Mouse (Mus musculus): Measurements from ENCODE around the gene Srgap3.
"Not testable (repeated sequence)": the region's sequence is repeated elsewhere in the genome, so short reads cannot be mapped to it uniquely, and the experiment has no call there.

Srgap3 gene

GRCm38 (mm10) chr6:112752007-112752406 lies 195.1 kb downstream of the Srgap3 start:
- DNase-seq (ENCODE audit: low read depth, low spot score) = no peak

DNA sequence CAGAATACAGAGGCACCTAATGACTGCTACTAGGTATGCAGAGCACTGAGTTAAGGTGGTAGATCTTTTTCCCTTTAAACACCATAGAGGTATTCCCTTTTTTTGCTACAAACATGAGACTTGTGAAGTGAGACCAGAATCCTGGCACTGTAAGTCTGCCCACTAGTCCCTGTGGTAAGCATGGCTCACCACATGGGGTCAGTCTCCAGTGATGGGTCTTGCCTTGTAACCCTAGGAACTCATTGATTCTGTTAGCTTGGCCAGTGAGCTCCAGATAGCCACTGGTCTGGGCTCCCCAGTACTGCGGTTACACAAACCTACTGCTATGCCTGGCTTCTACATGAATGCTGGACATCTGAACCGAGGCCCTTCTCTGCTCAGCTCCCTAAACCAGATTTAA lies 204.8 kb downstream of the Srgap3 start:
- no peak for DNase-seq (ENCODE audit: low read depth, low spot score)

- no peak for DNase-seq (ENCODE audit: low read depth, low spot score)
These were observed 205.3 kb downstream of the Srgap3 start for GRCm38 (mm10) chr6:112741766-112742165.

DNA sequence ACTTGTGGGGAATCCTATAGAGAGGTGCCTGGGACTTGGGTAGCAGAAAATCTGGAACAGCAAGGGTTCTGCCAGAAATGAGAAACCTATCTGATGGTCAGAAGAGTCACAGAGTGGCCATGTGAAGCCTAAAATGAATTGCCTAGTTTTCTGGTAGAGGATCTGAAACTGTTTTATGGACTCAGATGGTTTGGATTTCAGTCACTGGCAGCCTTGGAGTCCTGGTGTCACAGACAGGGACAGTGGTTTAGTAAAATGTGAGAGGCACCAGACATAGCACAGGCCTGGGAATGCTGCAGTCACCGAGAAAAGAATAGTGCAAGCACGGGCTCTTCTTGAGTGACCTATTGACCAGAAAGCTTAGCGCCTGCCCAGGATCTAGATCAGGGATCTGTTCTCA lies 207.4 kb downstream of the Srgap3 start:
- no peak for DNase-seq (ENCODE audit: low read depth, low spot score)

DNA sequence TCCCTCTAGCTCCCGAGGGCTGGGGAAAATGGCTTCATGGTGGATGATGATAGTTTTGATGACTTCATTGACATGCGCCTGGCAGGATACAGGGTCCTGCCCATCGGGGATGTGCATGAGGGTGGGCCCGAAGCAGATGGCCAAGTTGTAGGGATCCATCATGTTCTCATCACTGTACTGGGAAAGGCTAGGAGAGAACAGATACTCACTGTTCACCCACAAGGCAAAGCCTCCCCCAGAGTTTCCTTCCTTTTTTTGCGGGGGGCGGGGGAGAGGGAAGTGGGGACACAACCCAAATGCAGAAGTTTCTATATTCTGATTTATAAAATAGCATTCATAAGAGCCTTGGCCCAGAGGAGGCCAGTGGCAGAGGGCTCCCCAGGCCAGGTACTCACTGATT lies 208.1 kb downstream of the Srgap3 start:
- no peak for DNase-seq (ENCODE audit: low read depth, low spot score)

DNA sequence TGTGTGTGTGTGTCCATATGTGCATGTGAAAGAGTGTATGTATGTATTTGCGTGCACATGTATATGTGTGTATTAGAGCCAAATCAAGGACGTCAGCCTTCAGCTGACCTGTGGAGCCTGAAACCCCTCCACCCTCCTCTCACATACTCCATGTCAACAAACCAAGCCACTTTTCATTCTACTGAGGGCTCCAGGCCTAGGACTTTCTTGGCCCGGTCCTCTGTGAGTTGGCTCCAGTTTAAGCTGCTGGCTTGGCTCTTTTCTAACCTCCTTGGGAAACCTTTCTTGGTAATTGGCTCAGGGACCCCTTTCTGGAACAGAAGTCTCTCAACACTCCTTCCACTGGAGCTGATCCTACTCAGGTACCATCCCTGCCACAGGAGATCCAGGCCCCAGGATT lies 210.6 kb downstream of the Srgap3 start:
- no peak for DNase-seq (ENCODE audit: low read depth, low spot score)

GRCm38 (mm10) chr6:112735054-112735453 lies 212.0 kb downstream of the Srgap3 start:
- DNase-seq (ENCODE audit: low read depth, low spot score) = no peak

GRCm38 (mm10) chr6:112733942-112734341 lies 213.1 kb downstream of the Srgap3 start:
- no peak for DNase-seq (ENCODE audit: low read depth, low spot score)

DNA sequence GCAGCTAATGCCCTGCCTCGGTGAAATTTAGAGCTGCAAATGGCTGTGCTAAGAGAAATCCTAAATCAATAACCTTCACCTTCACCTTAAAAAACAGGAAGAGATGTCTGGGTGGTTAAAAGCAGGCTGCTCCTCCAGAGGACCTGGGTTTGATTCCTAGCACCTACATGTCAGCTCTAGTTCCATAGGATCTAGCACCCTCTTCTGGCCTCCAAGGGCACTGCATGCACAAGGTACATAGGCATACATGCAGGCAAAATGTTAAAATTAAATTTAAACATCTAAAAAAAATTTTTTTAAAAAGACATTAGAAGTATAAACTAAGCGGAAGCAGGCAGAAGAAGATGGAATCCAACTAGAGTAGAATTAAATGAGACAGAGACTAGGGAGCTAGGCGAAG lies 214.6 kb downstream of the Srgap3 start:
- DNase-seq (ENCODE audit: low read depth, low spot score) = no peak

- DNase-seq (ENCODE audit: low read depth, low spot score) = no peak
These were observed 215.7 kb downstream of the Srgap3 start for GRCm38 (mm10) chr6:112731386-112731785.

GRCm38 (mm10) chr6:112728760-112729422 lies 218.2 kb downstream of the Srgap3 start:
- peak; percentile 50 for DNase-seq (ENCODE audit: low read depth, low spot score)

DNA sequence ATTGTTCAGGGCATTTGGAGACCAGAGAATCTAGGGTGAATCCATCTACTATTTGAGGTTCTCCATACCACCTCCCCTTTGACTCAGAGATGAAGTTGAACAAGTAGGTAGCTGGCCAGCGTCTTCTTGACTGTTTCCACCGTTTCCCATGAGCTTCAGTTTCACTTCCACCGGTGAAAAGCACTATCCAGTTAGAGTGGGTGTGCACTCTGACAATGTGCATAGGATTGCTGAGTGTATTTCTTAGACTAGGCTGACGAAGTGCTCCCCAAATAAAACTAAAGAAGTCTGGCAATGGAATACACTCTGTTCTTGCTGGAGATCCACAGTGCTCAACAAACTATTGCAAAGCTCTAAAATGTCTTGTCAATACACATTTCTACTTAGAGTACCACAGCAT lies 221.6 kb downstream of the Srgap3 start:
- no peak for DNase-seq (ENCODE audit: low read depth, low spot score)

DNA sequence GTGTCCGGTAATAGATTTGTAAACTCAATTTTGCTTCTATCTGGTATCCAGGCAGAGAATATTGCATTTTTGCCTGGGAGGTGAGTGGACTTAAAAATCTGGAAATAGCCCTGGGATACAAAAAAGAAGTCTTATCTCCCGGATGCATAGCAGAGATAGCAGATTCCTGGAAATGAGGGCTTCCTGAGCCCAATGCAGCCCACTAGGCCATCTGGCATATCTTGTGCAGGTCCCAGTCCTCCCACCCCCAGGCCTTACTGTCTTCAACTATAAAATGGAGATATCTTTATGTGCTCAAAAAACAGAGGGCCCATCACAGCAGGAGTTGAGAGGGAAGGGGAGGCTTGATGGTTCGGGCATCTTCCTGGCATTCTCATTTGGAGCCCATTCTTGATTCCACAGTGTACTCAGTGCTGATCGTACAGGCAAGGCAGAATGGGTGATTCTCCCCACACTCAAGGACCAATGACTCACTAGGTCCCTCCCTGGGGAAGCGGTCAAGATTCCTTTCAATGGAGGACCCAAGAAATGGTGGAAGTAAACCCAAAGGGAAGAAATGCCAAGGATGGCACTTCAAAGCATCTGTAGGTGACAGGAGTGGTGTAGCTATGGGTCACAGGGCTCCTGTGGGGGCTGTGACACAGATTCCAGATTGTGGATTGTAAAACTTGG lies 226.5 kb downstream of the Srgap3 start:
- DNase-seq (ENCODE audit: low read depth, low spot score) = no peak

GRCm38 (mm10) chr6:112719983-112720382 lies 227.1 kb downstream of the Srgap3 start:
- DNase-seq (ENCODE audit: low read depth, low spot score) = no peak

- no peak for DNase-seq (ENCODE audit: low read depth, low spot score)
These were observed 229.9 kb downstream of the Srgap3 start for GRCm38 (mm10) chr6:112717168-112717567.

- DNase-seq (ENCODE audit: low read depth, low spot score) = no peak
These were observed 233.1 kb downstream of the Srgap3 start for GRCm38 (mm10) chr6:112713951-112714350.

- DNase-seq (ENCODE audit: low read depth, low spot score) = not testable (repeated sequence)
These were observed 244.8 kb downstream of the Srgap3 start for GRCm38 (mm10) chr6:112702296-112702695.

DNA sequence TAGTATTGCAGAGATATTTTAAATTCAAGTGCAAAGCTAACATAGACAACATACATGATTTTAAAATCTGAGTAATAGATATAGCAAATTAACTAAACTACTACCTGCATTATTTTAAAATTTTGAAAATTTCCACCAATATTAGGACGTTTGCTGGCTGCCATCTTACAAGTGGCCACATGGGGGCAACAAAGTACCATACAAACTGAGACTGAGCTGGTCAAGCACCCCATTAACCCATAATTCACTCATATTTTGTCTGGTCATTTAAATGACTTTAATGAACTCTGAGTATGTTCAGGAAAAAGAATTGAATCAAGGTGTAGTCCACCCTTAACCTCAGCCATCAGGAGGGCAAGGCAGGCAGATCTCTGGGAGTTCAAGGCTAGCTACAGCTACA lies 246.7 kb downstream of the Srgap3 start:
- DNase-seq (ENCODE audit: low read depth, low spot score) = no peak

DNA sequence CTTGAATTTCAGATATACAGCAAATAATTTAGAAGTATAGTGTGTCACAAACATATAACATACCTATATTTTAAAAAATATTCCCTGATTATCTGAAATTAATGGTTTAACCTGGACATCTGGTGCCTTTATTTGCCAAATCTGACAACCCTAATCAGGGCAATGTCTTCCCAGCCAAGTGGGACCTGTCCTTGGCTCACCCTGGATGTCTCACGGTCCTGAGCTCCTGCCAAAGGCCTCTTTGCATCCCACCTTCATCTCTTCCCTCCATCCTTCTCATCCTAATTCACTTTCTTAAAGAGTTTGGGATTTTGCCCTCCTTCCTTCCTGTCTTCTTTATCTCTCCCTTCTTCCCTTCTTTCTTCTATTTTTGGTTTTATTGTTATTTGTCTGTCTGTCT lies 248.0 kb downstream of the Srgap3 start:
- DNase-seq (ENCODE audit: low read depth, low spot score) = no peak

DNA sequence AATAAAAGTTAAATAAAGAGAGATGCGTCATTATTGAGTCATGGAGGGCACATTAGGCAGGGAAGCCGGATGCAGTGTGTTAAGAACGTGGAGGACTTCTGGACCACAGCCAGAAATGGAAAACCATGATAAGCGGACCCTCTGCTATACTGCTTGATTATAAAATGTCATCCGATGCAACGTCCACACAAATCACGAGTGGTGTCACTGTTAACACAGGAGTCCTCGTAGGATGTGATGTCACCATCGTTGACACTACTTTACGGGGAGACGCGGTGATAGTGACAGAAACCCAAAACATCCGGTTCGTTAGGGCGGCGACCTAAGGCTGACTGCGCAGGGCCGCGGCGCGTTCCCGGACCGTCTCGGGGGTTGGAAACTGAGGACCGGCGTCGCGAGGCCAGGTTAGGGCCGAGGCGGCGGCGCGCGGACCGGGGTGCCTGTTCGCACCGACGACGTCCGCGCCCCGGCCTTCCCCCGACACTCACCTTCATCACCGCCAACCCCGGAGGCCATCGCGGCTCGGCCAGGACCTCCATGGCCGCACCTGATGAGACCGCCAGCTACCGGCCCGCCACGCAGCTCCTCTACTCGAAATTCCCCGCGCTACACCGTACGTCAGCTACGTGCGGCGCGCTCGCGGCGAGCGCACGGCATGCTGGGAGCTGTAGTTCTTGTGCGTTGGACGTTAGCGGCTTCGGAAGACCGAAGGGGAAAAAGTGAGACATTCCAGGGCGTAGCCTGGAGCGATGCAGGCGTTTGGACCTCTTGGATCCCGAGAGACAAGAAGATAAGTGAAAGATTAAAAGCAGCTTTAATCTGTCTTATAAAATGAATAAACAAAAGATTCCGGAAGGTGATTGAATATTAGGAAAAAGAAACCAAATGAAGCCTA lies 250.8 kb downstream of the Srgap3 start, which contains the start of gene Rad18:
Rad18 (minus strand) TSS at position 631 of the 895 bp plus-strand sequence.
- DNase-seq (ENCODE audit: low read depth, low spot score) = peak; percentile 90

DNA sequence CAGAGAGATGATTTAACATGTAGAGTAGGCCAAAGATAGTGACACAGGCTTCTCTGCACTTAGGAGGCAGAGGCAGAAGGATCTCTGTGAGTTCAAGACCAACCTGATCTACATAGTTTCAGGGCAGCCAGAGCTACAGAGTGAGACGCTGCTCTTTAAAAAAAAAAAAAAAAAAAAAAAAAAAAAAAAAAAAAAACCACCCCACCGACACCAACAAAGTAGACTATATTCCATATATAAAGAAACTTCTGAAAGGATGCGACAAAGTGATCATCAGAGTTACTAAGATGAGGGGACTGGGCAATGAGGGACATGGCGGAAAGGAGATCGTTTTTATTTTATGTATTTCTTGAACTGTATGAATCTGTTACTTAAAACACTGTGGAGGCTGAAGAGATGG lies 252.6 kb downstream of the Srgap3 start:
- DNase-seq (ENCODE audit: low read depth, low spot score) = no peak

DNA sequence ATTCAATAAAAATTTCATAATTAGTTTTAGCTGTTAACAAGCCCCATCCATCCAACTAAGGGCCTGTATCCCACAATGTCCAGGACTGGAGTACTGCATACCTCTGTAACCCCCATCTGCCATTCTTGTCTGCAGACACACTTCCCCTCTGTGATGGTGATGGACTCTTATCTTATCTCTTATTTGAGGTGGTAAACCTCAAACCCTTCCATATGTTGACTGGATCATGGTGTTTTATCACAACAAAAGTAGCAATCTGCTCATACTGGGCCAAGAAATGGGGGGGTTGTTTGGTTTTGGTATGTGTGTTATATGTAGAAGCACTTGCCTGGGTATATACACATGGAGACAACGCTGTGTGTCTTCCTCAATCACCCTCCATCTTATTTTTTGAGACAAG lies 255.5 kb downstream of the Srgap3 start:
- no peak for DNase-seq (ENCODE audit: low read depth, low spot score)
